Mouse (Mus musculus): ENCODE measurements around the gene Lztr1.
"Not testable (repeated sequence)": the region's sequence is repeated elsewhere in the genome, so short reads cannot be mapped to it uniquely, and the experiment has no call there.

Gene Lztr1

DNA sequence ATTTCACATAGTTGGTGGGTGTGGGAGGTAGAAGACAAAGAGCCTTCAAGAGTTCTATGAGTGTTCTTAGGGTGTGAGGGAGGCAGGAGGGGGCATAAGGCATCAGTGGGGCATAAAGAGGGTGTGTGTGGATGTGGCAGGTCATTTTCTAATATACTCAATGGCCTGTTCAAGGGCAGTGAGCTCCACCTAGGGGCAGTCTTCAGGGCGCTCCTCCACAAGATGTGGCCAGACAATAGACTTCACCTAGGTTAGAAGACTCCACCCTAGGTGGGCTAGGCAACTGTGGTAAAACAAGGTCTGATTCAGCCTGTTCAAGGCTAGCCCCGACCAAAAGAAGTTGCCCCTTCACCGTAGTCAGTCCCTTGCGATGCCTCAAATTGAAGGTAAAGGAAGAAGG is 23.8 kb downstream of the Lztr1 start:
- Histone ChIP-seq H3K27me3 (ENCODE audit: insufficient read depth, low read length) (no peaks in the 10 kb centered on the region; the same call in 1 of the 2 replicates), H3K4me3 (replicated peaks; ENCODE audit: low read length) (peak overlapping the region; percentile 87), H3K4me1 (replicated peaks; ENCODE audit: low read depth, low read length) (peaks cover 52% of the 10 kb centered on the region), H3K36me3 (ENCODE audit: insufficient read depth, low read length) (peaks cover 17% of the 10 kb centered on the region), H3K9me3 (ENCODE audit: low read length) (no peaks in the 10 kb centered on the region)
- TF ChIP-seq POU5F1 (IDR thresholded peaks at IDR 0.05; ENCODE audit: borderline replicate concordance, low read length), result no peak
- no peak for TF ChIP-seq NANOG (IDR thresholded peaks at IDR 0.05; ENCODE audit: borderline replicate concordance, low read length)
- 0 out of 2 replicates have a peak, but pooled peaks have one; percentile 7 for TF ChIP-seq CTCF (conservative IDR thresholded peaks at IDR 0.05; ENCODE audit: low read length)

DNA sequence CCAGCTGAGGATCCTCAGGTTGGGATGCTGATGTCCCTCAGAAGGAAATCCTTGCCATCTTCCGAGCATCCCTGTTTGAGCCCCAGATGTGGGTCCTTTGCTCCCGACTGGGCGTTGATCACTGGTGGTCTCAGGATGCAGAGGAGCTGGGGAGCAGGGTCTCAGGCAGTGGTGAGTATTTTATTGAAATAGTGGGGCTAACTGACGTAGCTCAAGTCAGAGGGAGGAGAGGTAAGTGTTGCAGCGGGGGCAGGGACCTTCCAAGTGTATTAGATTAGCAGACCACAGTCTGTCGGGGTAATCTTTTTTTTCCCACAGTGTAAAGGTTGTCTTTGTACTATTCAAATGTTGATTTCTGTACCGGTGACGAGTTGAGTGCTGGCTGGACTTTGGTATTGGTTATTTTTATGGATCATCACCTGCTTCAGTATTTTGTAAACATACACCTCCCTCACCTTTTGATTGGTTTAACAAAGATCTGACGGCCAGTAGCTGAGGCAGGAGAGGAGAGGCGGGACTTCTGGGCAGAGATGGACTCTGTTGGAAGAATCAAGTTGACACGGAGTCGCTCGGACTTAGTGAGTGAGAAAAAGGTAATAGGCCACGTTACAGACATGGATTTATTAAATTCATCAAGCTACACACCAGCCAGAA is 24.3 kb downstream of the Lztr1 start:
- H3K9me3 ChIP-seq (ENCODE audit: low read length), result no peaks in the 10 kb centered on the region

DNA sequence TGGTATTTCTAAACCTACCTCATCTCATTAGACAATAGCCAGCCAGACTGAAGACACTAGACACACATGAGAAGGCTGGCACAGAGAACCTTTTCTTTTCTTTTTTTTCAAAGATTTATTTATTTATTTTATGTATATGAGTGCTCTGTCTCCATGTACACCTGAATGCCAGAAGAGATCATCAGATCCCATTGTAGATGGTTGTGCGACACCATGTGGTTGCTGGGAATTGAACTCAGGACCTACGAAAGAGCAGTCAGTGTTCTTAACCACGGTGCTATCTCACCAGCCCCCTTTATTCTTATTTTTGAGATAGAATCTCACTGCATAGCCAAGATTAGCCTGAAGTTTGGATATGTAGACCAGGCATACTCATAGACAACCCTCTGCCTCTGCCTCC is 28.1 kb downstream of the Lztr1 start:
- H3K4me3 ChIP-seq (replicated peaks; ENCODE audit: low read length), result no peak overlapping the region
- peaks cover 18% of the 10 kb centered on the region for H3K27me3 ChIP-seq (ENCODE audit: insufficient read depth, low read length)
- H3K9me3 ChIP-seq (ENCODE audit: low read length), result no peaks in the 10 kb centered on the region
- H3K4me1 ChIP-seq (replicated peaks; ENCODE audit: low read depth, low read length), result peaks cover 16% of the 10 kb centered on the region
- H3K36me3 ChIP-seq (ENCODE audit: insufficient read depth, low read length), result no peaks in the 10 kb centered on the region
- TF ChIP-seq NANOG (IDR thresholded peaks at IDR 0.05; ENCODE audit: borderline replicate concordance, low read length), result no peak
- no peak for TF ChIP-seq CTCF (conservative IDR thresholded peaks at IDR 0.05; ENCODE audit: low read length)
- no peak for TF ChIP-seq POU5F1 (IDR thresholded peaks at IDR 0.05; ENCODE audit: borderline replicate concordance, low read length)

More for the DNA sequence above, 24.3 kb downstream of the Lztr1 start:
- H3K4me1 ChIP-seq (replicated peaks; ENCODE audit: low read depth, low read length), result peaks cover 48% of the 10 kb centered on the region
- peaks cover 12% of the 10 kb centered on the region for H3K36me3 ChIP-seq (ENCODE audit: insufficient read depth, low read length)
- H3K27me3 ChIP-seq (ENCODE audit: insufficient read depth, low read length), result no peaks in the 10 kb centered on the region; the same call in 1 of the 2 replicates
- TF ChIP-seq NANOG (IDR thresholded peaks at IDR 0.05; ENCODE audit: borderline replicate concordance, low read length), result no peak
- TF ChIP-seq POU5F1 (IDR thresholded peaks at IDR 0.05; ENCODE audit: borderline replicate concordance, low read length), result no peak
- no peak for TF ChIP-seq CTCF (conservative IDR thresholded peaks at IDR 0.05; ENCODE audit: low read length)
- H3K4me3 ChIP-seq (replicated peaks; ENCODE audit: low read length), result peak overlapping the region; percentile 87

GRCm38 (mm10) chr16:17542632-17543031 is 34.1 kb downstream of the Lztr1 start:
- no peaks in the 10 kb centered on the region for H3K4me1 ChIP-seq (replicated peaks; ENCODE audit: low read depth, low read length)
- H3K4me3 ChIP-seq (replicated peaks; ENCODE audit: low read length), result no peak overlapping the region
- no peak for TF ChIP-seq CTCF (conservative IDR thresholded peaks at IDR 0.05; ENCODE audit: low read length)
- TF ChIP-seq NANOG (IDR thresholded peaks at IDR 0.05; ENCODE audit: borderline replicate concordance, low read length), result no peak
- no peak for TF ChIP-seq POU5F1 (IDR thresholded peaks at IDR 0.05; ENCODE audit: borderline replicate concordance, low read length)
- no peaks in the 10 kb centered on the region; the same call in 1 of the 2 replicates for H3K9me3 ChIP-seq (ENCODE audit: low read length)
- no peaks in the 10 kb centered on the region for H3K36me3 ChIP-seq (ENCODE audit: insufficient read depth, low read length)
- H3K27me3 ChIP-seq (ENCODE audit: insufficient read depth, low read length), result peaks cover 25% of the 10 kb centered on the region

DNA sequence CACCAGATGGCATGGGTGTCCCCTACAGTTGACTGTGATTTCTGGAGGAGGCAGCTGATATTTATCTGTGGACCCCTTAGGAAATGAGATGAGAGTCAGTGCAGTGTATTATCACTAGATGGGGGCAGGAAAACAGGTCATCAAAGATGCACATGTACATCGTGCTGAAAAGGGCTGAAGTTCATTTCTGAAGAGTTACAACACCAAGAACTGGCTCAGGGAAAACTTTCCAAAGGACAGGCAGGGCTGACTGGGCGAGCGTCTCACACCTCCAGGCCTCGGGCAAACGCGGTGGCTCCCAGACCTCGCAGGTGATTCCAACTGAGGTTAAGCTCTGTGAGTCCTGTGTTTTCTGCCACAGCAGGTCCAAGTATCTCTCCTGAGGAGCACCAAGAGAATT is 44.3 kb downstream of the Lztr1 start:
- H3K27me3 ChIP-seq (ENCODE audit: insufficient read depth, low read length), result peaks cover 14% of the 10 kb centered on the region
- no peak for TF ChIP-seq NANOG (IDR thresholded peaks at IDR 0.05; ENCODE audit: borderline replicate concordance, low read length)
- no peak for TF ChIP-seq POU5F1 (IDR thresholded peaks at IDR 0.05; ENCODE audit: borderline replicate concordance, low read length)
- no peak for TF ChIP-seq CTCF (conservative IDR thresholded peaks at IDR 0.05; ENCODE audit: low read length)
- H3K4me3 ChIP-seq (replicated peaks; ENCODE audit: low read length), result no peak overlapping the region
- no peaks in the 10 kb centered on the region for H3K36me3 ChIP-seq (ENCODE audit: insufficient read depth, low read length)
- peaks cover 37% of the 10 kb centered on the region for H3K4me1 ChIP-seq (replicated peaks; ENCODE audit: low read depth, low read length)
- H3K9me3 ChIP-seq (ENCODE audit: low read length), result no peaks in the 10 kb centered on the region

- TF ChIP-seq CTCF (conservative IDR thresholded peaks at IDR 0.05; ENCODE audit: low read length) (no peak), POU5F1 (IDR thresholded peaks at IDR 0.05; ENCODE audit: borderline replicate concordance, low read length) (no peak), NANOG (IDR thresholded peaks at IDR 0.05; ENCODE audit: borderline replicate concordance, low read length) (no peak)
Observed at GRCm38 (mm10) chr16:17553910-17554685, 45.6 kb downstream of the Lztr1 start.

GRCm38 (mm10) chr16:17554702-17555101 is 46.2 kb downstream of the Lztr1 start:
- H3K36me3 ChIP-seq (ENCODE audit: insufficient read depth, low read length), result not testable (repeated sequence)
- peak overlapping the region; percentile 75 for H3K4me3 ChIP-seq (replicated peaks; ENCODE audit: low read length)
- H3K4me1 ChIP-seq (replicated peaks; ENCODE audit: low read depth, low read length), result peaks cover 49% of the 10 kb centered on the region

More at GRCm38 (mm10) chr16:17553910-17554685, 45.6 kb downstream of the Lztr1 start:
- H3K9me3 ChIP-seq (ENCODE audit: low read length), result no peaks in the 10 kb centered on the region
- H3K27me3 ChIP-seq (ENCODE audit: insufficient read depth, low read length), result peaks cover 14% of the 10 kb centered on the region
- H3K4me1 ChIP-seq (replicated peaks; ENCODE audit: low read depth, low read length), result peaks cover 47% of the 10 kb centered on the region
- peak overlapping the region; percentile 75 for H3K4me3 ChIP-seq (replicated peaks; ENCODE audit: low read length)
- no peaks in the 10 kb centered on the region for H3K36me3 ChIP-seq (ENCODE audit: insufficient read depth, low read length)

GRCm38 (mm10) chr16:17556180-17556579 is 47.7 kb downstream of the Lztr1 start:
- TF ChIP-seq POU5F1 (IDR thresholded peaks at IDR 0.05; ENCODE audit: borderline replicate concordance, low read length) (no peak), CTCF (conservative IDR thresholded peaks at IDR 0.05; ENCODE audit: low read length) (no peak)

More at GRCm38 (mm10) chr16:17554702-17555101, 46.2 kb downstream of the Lztr1 start:
- peaks cover 17% of the 10 kb centered on the region for H3K27me3 ChIP-seq (ENCODE audit: insufficient read depth, low read length)
- not testable (repeated sequence) for H3K9me3 ChIP-seq (ENCODE audit: low read length)

More at GRCm38 (mm10) chr16:17556180-17556579, 47.7 kb downstream of the Lztr1 start:
- Histone ChIP-seq H3K36me3 (ENCODE audit: insufficient read depth, low read length) (no peaks in the 10 kb centered on the region), H3K9me3 (ENCODE audit: low read length) (no peaks in the 10 kb centered on the region), H3K4me3 (replicated peaks; ENCODE audit: low read length) (no peak overlapping the region), H3K4me1 (replicated peaks; ENCODE audit: low read depth, low read length) (peaks cover 57% of the 10 kb centered on the region), H3K27me3 (ENCODE audit: insufficient read depth, low read length) (peaks cover 23% of the 10 kb centered on the region)
